Mouse (Mus musculus) lung, postnatal 14 days (tissue): Measurements from ENCODE around the gene Cd38.

Experiments used
- DNase-seq: peaks from one replicate; pipeline ENCODE4 v3.0.0; 2021

Gene Cd38

DNA sequence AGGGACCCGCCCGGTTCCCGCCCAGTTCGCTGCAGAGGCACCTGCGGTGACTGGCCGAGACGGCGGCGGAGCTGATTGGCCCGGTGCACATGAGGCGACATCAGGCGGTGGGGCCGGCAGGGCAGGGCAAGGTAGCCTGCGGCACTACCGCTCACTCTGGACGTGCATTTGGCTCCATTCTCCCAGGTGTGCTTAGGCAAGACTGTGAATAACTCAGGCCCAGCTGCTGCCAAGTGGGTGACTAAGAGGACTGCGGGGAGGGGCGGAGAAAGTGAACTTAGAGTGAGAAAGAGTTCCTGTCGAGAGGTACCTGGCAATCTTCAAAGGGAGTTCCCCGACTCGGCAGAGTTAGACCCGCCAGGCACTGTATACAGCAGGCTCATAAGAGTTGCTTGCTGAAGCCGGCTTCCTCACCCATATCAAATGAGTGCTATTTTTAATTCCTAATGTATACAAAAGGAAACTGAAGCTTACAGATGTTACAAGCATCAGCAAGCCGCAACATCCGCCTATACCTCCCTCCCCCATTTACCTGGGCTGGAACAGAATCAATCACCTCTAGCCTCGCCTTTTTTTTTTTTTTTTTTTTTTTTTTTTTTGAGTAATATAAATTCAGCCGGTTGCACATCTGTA lies 79.9 kb downstream of the Cd38 start:
- DNase-seq, result peak; percentile 77

DNA sequence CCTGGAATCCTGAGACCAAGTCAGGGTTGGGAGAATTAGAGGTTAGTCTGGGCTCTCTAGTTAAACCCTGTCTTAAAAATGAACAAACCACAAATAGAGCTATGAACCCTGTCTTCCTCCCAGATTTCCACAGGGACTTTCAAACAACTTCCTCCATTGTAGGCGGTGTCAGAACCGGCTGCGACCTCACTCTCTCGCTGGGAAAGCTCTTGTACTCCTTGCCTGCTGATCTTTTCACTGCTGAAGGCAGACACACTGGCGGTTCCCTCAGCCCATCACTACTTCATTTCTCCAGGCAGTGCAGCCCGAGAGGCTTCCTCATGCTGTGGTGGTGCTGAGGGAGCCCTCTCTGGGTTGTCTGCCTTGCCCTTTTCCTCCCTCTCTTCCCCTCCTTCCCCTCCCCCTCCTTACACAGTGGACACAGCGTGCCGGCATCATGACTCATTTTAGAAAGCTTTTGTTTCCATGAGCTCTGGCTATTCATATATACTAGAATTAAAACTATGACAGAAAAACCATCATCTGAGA lies 80.5 kb downstream of the Cd38 start:
- DNase-seq, result peak; percentile 25

DNA sequence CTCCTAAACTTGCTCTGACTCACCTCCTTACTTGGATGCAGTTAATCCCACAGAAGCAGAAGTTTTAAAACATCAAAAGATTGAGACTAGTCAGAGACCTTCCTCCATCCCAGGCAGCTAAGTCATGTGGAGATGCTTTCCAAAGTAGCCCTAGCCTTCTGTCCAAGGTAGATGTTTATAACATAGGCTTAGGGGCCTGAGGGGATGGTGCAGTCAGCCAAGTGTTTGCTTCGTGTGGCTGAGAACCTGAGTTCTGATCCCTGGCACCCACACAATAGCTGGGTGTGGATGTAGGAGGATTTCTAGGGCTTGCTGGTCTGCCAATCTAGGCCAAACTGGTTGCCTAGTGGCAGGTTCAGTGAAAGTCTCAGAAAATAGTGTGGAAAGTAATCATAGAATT lies 84.9 kb downstream of the Cd38 start:
- DNase-seq, result no peak

DNA sequence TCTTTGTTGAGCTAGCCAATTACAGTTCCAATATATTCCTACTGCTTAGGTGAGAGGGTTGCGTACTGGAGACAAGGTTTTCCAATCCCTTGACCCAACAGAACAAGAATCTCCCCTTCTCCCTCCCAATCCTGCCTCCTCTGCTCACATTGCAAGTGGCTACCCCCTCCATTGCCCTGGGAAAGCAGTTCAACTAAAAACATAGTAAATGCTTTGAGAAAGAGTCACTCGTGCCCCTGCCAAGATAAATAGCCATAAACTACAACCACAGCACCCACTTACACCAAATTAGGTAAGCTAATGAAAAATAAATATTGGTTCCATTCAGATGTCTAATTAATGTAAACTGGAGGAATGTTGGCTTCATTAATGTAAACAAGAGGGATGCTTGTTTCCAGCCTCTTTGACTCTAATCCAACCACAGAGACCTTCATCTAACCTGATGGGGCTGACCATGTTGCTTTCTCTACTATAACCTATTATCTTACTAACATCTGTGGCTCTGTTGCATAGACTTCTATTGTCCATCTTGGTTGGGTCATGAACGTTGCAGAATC lies 91.6 kb downstream of the Cd38 start:
- no peak for DNase-seq

DNA sequence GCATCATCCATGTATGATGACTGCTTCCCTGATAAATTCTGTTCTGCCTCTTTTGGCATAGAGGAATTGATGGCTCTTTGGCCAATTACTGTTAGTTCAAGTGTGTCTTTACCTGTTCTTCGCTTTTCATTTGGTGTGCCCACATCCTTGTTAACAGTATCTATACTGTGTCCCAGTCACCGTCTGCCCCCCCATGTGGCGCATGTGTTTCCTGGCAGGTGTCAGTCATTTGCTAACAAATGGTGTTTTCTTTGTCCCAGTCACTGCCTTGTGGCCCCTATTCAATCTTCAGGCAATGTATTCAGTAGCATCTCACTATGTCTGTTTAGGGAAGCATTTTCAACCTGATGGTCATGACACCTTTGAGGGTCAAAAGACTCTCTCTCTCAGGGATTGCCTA lies 92.7 kb downstream of the Cd38 start:
- DNase-seq, result no peak
